Mouse (Mus musculus): ENCODE results near the gene Gm19684. TPM values are rescaled to one million over a fixed set of nuclear protein-coding genes. Genes with fewer than 3 reads are reported as not detected.
"Not testable (repeated sequence)": the region's sequence is repeated elsewhere in the genome, so short reads cannot be mapped to it uniquely, and the experiment has no call there.

Gene Gm19684
- polyA plus RNA-seq (2015; fragmentation: Nextera tagmentation; extraction: Ambion mirVana), result 0.21 TPM in 1 of 2 replicates, not detected in the other

GRCm38 (mm10) chr17:36121352-36122020 is at the start of gene Gm19684:
Gene Gm19684, plus strand, starts transcription at chr17:36121678.
- H3K4me1 ChIP-seq (ENCODE audit: control insufficient read depth, insufficient read depth, low read length); H3K27ac ChIP-seq (ENCODE audit: low read length); H3K36me3 ChIP-seq (ENCODE audit: control insufficient read depth, insufficient read depth); H3K9me3 ChIP-seq (replicated peaks; ENCODE audit: control insufficient read depth, low read length): not testable (repeated sequence)
- peak within 1 kb of the TSS; percentile 60 for H3K4me2 ChIP-seq (ENCODE audit: low read depth, low read length)
- H3K27me3 ChIP-seq (ENCODE audit: control insufficient read depth, insufficient read depth, low read length), result peaks cover 12% of the 10 kb centered on the region
- ATAC-seq (replicated peaks; ENCODE audit: extremely low read depth, insufficient read depth, low FRiP score), result peak; percentile 83
- H3K4me3 ChIP-seq (ENCODE audit: low read length), result peak within 1 kb of the TSS; percentile 43
- peak within 1 kb of the TSS; percentile 34; the same call in 1 of the 2 replicates for H3K9ac ChIP-seq (ENCODE audit: low read length)
- WGBS, result 4% methylated on average over 8 of the region's 8 CpGs

- H3K4me2 ChIP-seq (ENCODE audit: low read depth, low read length); H3K36me3 ChIP-seq (ENCODE audit: control insufficient read depth, insufficient read depth); H3K9me3 ChIP-seq (replicated peaks; ENCODE audit: control insufficient read depth, low read length); ATAC-seq (replicated peaks; ENCODE audit: extremely low read depth, insufficient read depth, low FRiP score); H3K27ac ChIP-seq (ENCODE audit: low read length); H3K4me1 ChIP-seq (ENCODE audit: control insufficient read depth, insufficient read depth, low read length); H3K9ac ChIP-seq (ENCODE audit: low read length); H3K4me3 ChIP-seq (ENCODE audit: low read length): not testable (repeated sequence)
- peaks cover 27% of the 10 kb centered on the region for H3K27me3 ChIP-seq (ENCODE audit: control insufficient read depth, insufficient read depth, low read length)
Observed at GRCm38 (mm10) chr17:36081901-36082300, 39.6 kb upstream of the Gm19684 start.

GRCm38 (mm10) chr17:36082519-36083232 is 38.8 kb upstream of the Gm19684 start:
- not testable (repeated sequence) for H3K36me3 ChIP-seq (ENCODE audit: control insufficient read depth, insufficient read depth); H3K4me1 ChIP-seq (ENCODE audit: control insufficient read depth, insufficient read depth, low read length); H3K9me3 ChIP-seq (replicated peaks; ENCODE audit: control insufficient read depth, low read length); H3K27ac ChIP-seq (ENCODE audit: low read length); H3K9ac ChIP-seq (ENCODE audit: low read length); ATAC-seq (replicated peaks; ENCODE audit: extremely low read depth, insufficient read depth, low FRiP score)
- WGBS, result 51% methylated on average over 3 of the region's 6 CpGs
- H3K27me3 ChIP-seq (ENCODE audit: control insufficient read depth, insufficient read depth, low read length), result peaks cover 27% of the 10 kb centered on the region
- peak overlapping the region; percentile 59 for H3K4me3 ChIP-seq (ENCODE audit: low read length)
- H3K4me2 ChIP-seq (ENCODE audit: low read depth, low read length), result peak overlapping the region; percentile 98

- Histone ChIP-seq H3K4me3 (ENCODE audit: low read length) (peak overlapping the region; percentile 59), H3K27ac (ENCODE audit: low read length) (no peak overlapping the region), H3K9me3 (replicated peaks; ENCODE audit: control insufficient read depth, low read length) (no peaks in the 10 kb centered on the region), H3K4me1 (ENCODE audit: control insufficient read depth, insufficient read depth, low read length) (no peaks in the 10 kb centered on the region; the same call in 1 of the 2 replicates), H3K27me3 (ENCODE audit: control insufficient read depth, insufficient read depth, low read length) (peaks cover 27% of the 10 kb centered on the region), H3K36me3 (ENCODE audit: control insufficient read depth, insufficient read depth) (no peaks in the 10 kb centered on the region), H3K4me2 (ENCODE audit: low read depth, low read length) (peak overlapping the region; percentile 98), H3K9ac (ENCODE audit: low read length) (peak overlapping the region; percentile 28)
- under 1% methylated on average over 46 of the region's 46 CpGs for WGBS
- peak; percentile 37; the same call in 1 of the 2 replicates for ATAC-seq (replicated peaks; ENCODE audit: extremely low read depth, insufficient read depth, low FRiP score)
Observed at GRCm38 (mm10) chr17:36083266-36083869, 38.1 kb upstream of the Gm19684 start.

- Histone ChIP-seq H3K27me3 (ENCODE audit: control insufficient read depth, insufficient read depth, low read length) (peaks cover 27% of the 10 kb centered on the region), H3K4me3 (ENCODE audit: low read length) (peak overlapping the region; percentile 59), H3K4me1 (ENCODE audit: control insufficient read depth, insufficient read depth, low read length) (no peaks in the 10 kb centered on the region; the same call in 1 of the 2 replicates), H3K4me2 (ENCODE audit: low read depth, low read length) (peak overlapping the region; percentile 98), H3K9ac (ENCODE audit: low read length) (peak overlapping the region; percentile 28), H3K9me3 (replicated peaks; ENCODE audit: control insufficient read depth, low read length) (no peaks in the 10 kb centered on the region), H3K27ac (ENCODE audit: low read length) (no peak overlapping the region), H3K36me3 (ENCODE audit: control insufficient read depth, insufficient read depth) (no peaks in the 10 kb centered on the region)
- peak; percentile 28; the same call in 1 of the 2 replicates for ATAC-seq (replicated peaks; ENCODE audit: extremely low read depth, insufficient read depth, low FRiP score)
- WGBS, result under 1% methylated on average over 38 of the region's 42 CpGs
Observed at GRCm38 (mm10) chr17:36083870-36084451, 37.5 kb upstream of the Gm19684 start.

- H3K27me3 ChIP-seq (ENCODE audit: control insufficient read depth, insufficient read depth, low read length), result peaks cover 27% of the 10 kb centered on the region
- not testable (repeated sequence) for H3K9ac ChIP-seq (ENCODE audit: low read length); H3K4me3 ChIP-seq (ENCODE audit: low read length); H3K4me2 ChIP-seq (ENCODE audit: low read depth, low read length); ATAC-seq (replicated peaks; ENCODE audit: extremely low read depth, insufficient read depth, low FRiP score); H3K9me3 ChIP-seq (replicated peaks; ENCODE audit: control insufficient read depth, low read length); H3K4me1 ChIP-seq (ENCODE audit: control insufficient read depth, insufficient read depth, low read length); H3K36me3 ChIP-seq (ENCODE audit: control insufficient read depth, insufficient read depth); H3K27ac ChIP-seq (ENCODE audit: low read length)
- 57% methylated on average over 1 of the region's 1 CpGs for WGBS
Observed at GRCm38 (mm10) chr17:36085976-36086375, 35.5 kb upstream of the Gm19684 start.

GRCm38 (mm10) chr17:36091933-36092332 is 29.5 kb upstream of the Gm19684 start:
- not testable (repeated sequence) for H3K27ac ChIP-seq (ENCODE audit: low read length); H3K9me3 ChIP-seq (replicated peaks; ENCODE audit: control insufficient read depth, low read length); H3K4me3 ChIP-seq (ENCODE audit: low read length); H3K4me1 ChIP-seq (ENCODE audit: control insufficient read depth, insufficient read depth, low read length); H3K9ac ChIP-seq (ENCODE audit: low read length); H3K27me3 ChIP-seq (ENCODE audit: control insufficient read depth, insufficient read depth, low read length); ATAC-seq (replicated peaks; ENCODE audit: extremely low read depth, insufficient read depth, low FRiP score); H3K36me3 ChIP-seq (ENCODE audit: control insufficient read depth, insufficient read depth); H3K4me2 ChIP-seq (ENCODE audit: low read depth, low read length)
- WGBS, result no CpG with 5 or more reads among the region's 2 CpGs

- not testable (repeated sequence) for ATAC-seq (replicated peaks; ENCODE audit: extremely low read depth, insufficient read depth, low FRiP score)
Observed at GRCm38 (mm10) chr17:36092520-36092919, 29.0 kb upstream of the Gm19684 start.

More at GRCm38 (mm10) chr17:36092520-36092919, 29.0 kb upstream of the Gm19684 start:
- not testable (repeated sequence) for H3K9me3 ChIP-seq (replicated peaks; ENCODE audit: control insufficient read depth, low read length); H3K36me3 ChIP-seq (ENCODE audit: control insufficient read depth, insufficient read depth); H3K4me3 ChIP-seq (ENCODE audit: low read length); H3K27me3 ChIP-seq (ENCODE audit: control insufficient read depth, insufficient read depth, low read length); H3K9ac ChIP-seq (ENCODE audit: low read length); H3K27ac ChIP-seq (ENCODE audit: low read length); H3K4me1 ChIP-seq (ENCODE audit: control insufficient read depth, insufficient read depth, low read length); H3K4me2 ChIP-seq (ENCODE audit: low read depth, low read length)

All from heart, embryonic 16.5 days (tissue).